Mouse (Mus musculus) hindbrain, embryonic 16.5 days (tissue): ENCODE data around the gene Pdzrn4. TPM values are rescaled to one million over a fixed set of nuclear protein-coding genes. Genes with fewer than 3 reads are reported as not detected.

Source experiments
- ATAC-seq: fragments of 200-750 bp; cut with Nextera tagmentation; 2 replicates; pipeline ENCODE4 v1.8.0; 2017; ENCODE audit warnings: moderate TSS enrichment, moderate library complexity
- H3K27ac ChIP-seq: fragments of 300-500 bp; sonication (generic); 2 replicates; pipeline ENCODE4 v1.5.1; 2014; ENCODE audit warnings: low read depth, mild to moderate bottlenecking, control low read depth, low read length, moderate library complexity
- H3K27me3 ChIP-seq: fragments of 300-500 bp; sonication (generic); replicated peaks from 2 replicates; pipeline ENCODE4 v1.6.1; 2014; ENCODE audit warnings: low read length; ENCODE audit not compliant: control insufficient read depth, insufficient read depth
- H3K36me3 ChIP-seq: fragments of 300-500 bp; sonication (generic); 2 replicates; pipeline ENCODE4 v1.6.1; 2014; ENCODE audit warnings: mild to moderate bottlenecking, low read length, moderate library complexity, mixed read lengths; ENCODE audit not compliant: control insufficient read depth, insufficient read depth
- H3K4me1 ChIP-seq: fragments of 300-500 bp; sonication (generic); 2 replicates; pipeline ENCODE4 v1.6.1; 2014; ENCODE audit warnings: low read depth, low read length; ENCODE audit not compliant: control insufficient read depth, insufficient read depth
- H3K4me2 ChIP-seq: fragments of 300-500 bp; sonication (generic); 2 replicates; pipeline ENCODE4 v1.6.1; 2014; ENCODE audit warnings: mild to moderate bottlenecking, low read length, control low read depth, moderate library complexity
- H3K4me3 ChIP-seq: fragments of 300-500 bp; sonication (generic); 2 replicates; pipeline ENCODE4 v1.5.1; 2014; ENCODE audit warnings: mild to moderate bottlenecking, low read length, control low read depth, moderate library complexity
- H3K9ac ChIP-seq: fragments of 300-500 bp; sonication (generic); 2 replicates; pipeline ENCODE4 v1.6.1; 2014; ENCODE audit warnings: low read depth, mild to moderate bottlenecking, control low read depth, low read length, moderate library complexity
- H3K9me3 ChIP-seq: fragments of 300-500 bp; sonication (generic); 2 replicates; pipeline ENCODE4 v1.6.1; 2014; ENCODE audit warnings: mild to moderate bottlenecking, low read length, moderate library complexity; ENCODE audit not compliant: control insufficient read depth
- WGBS: fragments of 180-500 bp; shearing (Covaris S2); extraction: QIAGEN DNeasy Blood & Tissue Kit; methylation state at CpG from one replicate; pipeline ENCODE4 v1.1.7; 2014; 5-methylcytosine and 5-hydroxymethylcytosine counted together
- polyA plus RNA-seq: library from polyadenylated mRNA; unstranded; fragments of >200 nt; fragmentation: Nextera tagmentation; extraction: Ambion mirVana; gene quantifications from 2 replicates; pipeline ENCODE4 v1.2.1, GENCODE M21; 2015

Gene Pdzrn4
- polyA plus RNA-seq, 1 experiment from 2014 or later = 26.6 TPM

DNA sequence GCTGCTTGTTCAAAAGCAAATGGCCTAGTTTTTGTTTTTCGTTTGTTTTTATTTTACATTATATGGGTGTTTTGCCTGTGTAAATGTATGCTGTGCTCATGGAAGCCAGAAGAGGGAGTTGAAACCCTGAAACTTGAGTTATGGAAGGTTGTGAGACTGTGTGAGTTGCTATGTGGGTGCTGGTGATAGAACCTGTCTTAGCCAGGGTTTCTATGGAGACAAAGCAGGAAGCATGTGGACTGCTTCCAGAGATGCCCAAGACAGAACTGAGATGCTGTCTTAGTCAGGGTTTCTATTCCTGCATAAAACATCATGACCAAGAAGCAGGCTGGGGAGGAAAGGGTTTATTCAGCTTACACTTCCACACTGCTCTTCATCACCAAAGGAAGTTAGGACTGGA lies 190.8 kb downstream of the Pdzrn4 start:
- no peak for ATAC-seq
- no peaks in the 10 kb centered on the region for H3K27me3 ChIP-seq
- H3K27ac ChIP-seq = no peak overlapping the region
- no peaks in the 10 kb centered on the region for H3K36me3 ChIP-seq
- 92% methylated on average over 1 of the region's 1 CpGs for WGBS
- no peaks in the 10 kb centered on the region for H3K4me1 ChIP-seq
- no peak overlapping the region for H3K4me3 ChIP-seq
- H3K4me2 ChIP-seq = no peak overlapping the region
- H3K9me3 ChIP-seq = no peaks in the 10 kb centered on the region
- no peak overlapping the region for H3K9ac ChIP-seq

DNA sequence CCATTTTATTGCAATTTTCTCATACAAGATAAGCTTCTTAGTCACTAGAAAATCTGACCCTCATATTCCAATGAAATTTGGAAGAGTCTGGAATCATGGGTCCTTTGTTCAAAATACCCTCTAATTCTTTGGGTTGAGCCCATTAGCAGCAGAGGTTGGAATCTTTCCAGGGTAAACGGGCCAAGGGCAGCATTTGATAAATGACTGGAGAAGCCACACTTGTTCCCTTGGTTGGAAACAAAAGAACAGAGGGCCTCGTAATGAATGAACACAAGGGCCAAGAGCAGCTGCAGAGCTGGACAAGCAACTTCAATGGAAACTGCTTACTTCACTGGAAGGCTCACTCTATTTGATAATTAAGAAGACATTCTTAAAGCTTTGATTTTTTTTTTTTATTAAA lies 198.0 kb downstream of the Pdzrn4 start:
- Histone ChIP-seq H3K4me2 (no peak overlapping the region), H3K4me3 (no peak overlapping the region), H3K9me3 (no peaks in the 10 kb centered on the region), H3K4me1 (peaks cover 8% of the 10 kb centered on the region), H3K27ac (no peak overlapping the region), H3K27me3 (no peaks in the 10 kb centered on the region), H3K9ac (no peak overlapping the region), H3K36me3 (no peaks in the 10 kb centered on the region)
- peak; percentile 32; the same call in 1 of the 2 replicates for ATAC-seq
- WGBS = 14% methylated on average over 2 of the region's 2 CpGs

DNA sequence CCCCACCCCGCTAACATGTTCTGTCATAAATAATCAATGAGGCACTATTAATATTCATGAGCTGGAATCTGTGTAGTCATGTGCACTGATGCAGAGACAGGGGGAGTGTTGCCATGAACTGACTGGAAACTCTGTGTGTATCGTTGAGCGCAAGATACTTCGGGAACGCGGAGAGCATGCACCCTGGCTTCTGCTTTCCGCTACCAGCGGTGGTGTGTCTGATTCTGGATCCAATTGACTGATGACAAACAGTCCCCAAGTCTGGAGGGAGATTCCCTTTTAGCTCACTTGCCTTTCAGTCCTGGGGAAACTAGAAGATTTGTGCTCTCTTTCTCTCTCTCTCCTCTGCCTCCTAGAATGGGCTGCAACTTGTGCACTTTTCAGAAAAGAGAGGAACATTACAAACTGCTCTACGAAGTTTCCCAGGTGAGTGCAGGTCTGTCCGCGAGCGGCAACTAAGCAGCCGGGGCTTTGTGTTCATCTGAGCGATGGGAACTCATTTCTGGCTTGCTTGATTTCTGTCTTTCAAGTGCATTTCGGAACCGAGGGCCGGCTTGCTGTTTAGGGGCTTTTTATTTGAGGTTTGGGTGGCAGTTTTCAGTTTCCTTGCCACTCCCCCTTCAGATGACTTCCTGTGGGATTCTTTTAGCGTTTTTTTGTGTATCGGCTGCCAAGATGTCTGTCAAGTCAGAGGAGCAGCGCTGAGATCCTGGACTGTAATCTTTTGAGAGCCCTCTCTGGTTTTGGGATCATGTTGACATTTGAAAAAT lies 200.5 kb downstream of the Pdzrn4 start:
- peak overlapping the region; percentile 76 for H3K27ac ChIP-seq
- H3K9ac ChIP-seq = peak overlapping the region; percentile 62
- peak overlapping the region; percentile 44 for H3K4me3 ChIP-seq
- 1% methylated on average over 20 of the region's 20 CpGs for WGBS
- H3K9me3 ChIP-seq = no peaks in the 10 kb centered on the region
- ATAC-seq = peak; percentile 78
- H3K36me3 ChIP-seq = no peaks in the 10 kb centered on the region
- H3K4me1 ChIP-seq = peaks cover 8% of the 10 kb centered on the region
- H3K4me2 ChIP-seq = peak overlapping the region; percentile 74
- no peaks in the 10 kb centered on the region for H3K27me3 ChIP-seq

GRCm38 (mm10) chr15:92598380-92599295 lies 202.0 kb downstream of the Pdzrn4 start:
- peak overlapping the region; percentile 45 for H3K4me3 ChIP-seq
- H3K4me2 ChIP-seq = peak overlapping the region; percentile 72
- H3K9ac ChIP-seq = peak overlapping the region; percentile 58
- WGBS = under 1% methylated on average over 18 of the region's 18 CpGs
- ATAC-seq = peak; percentile 63
- H3K27ac ChIP-seq = peak overlapping the region; percentile 80
- no peaks in the 10 kb centered on the region for H3K36me3 ChIP-seq
- no peaks in the 10 kb centered on the region for H3K27me3 ChIP-seq
- H3K9me3 ChIP-seq = peaks cover 1% of the 10 kb centered on the region; the same call in 1 of the 2 replicates
- H3K4me1 ChIP-seq = peaks cover 8% of the 10 kb centered on the region

DNA sequence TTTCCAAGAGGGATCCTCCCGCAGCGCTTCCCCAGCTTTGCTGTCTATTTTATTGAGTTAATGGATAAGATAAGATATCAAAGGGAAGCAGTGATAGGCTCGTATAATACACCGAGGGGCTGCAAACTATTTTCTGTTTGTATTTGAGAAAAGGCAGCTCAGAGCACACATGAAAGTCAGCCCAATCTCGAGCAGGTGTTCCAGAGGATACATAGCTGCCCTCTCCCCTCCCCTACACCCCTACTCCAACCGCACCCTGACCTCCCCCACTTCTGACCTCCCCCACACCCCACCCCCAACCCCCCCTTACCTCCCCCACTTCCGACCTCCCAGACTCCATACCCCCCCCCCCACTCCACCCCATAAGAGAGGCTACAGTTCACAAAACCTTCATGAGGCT lies 202.7 kb downstream of the Pdzrn4 start:
- peaks cover 8% of the 10 kb centered on the region for H3K4me1 ChIP-seq
- peak overlapping the region; percentile 45 for H3K4me3 ChIP-seq
- H3K27ac ChIP-seq = peak overlapping the region; percentile 80
- ATAC-seq = no peak
- peak overlapping the region; percentile 72 for H3K4me2 ChIP-seq
- no peaks in the 10 kb centered on the region for H3K36me3 ChIP-seq
- no peaks in the 10 kb centered on the region for H3K27me3 ChIP-seq
- peaks cover 7% of the 10 kb centered on the region for H3K9me3 ChIP-seq
- peak overlapping the region; percentile 58 for H3K9ac ChIP-seq
- 8% methylated on average over 7 of the region's 7 CpGs for WGBS

GRCm38 (mm10) chr15:92610866-92611265 lies 214.2 kb downstream of the Pdzrn4 start:
- H3K4me3 ChIP-seq = no peak overlapping the region
- H3K4me2 ChIP-seq = no peak overlapping the region
- H3K36me3 ChIP-seq = no peaks in the 10 kb centered on the region
- H3K4me1 ChIP-seq = no peaks in the 10 kb centered on the region
- H3K9me3 ChIP-seq = no peaks in the 10 kb centered on the region
- H3K9ac ChIP-seq = no peak overlapping the region
- 94% methylated on average over 3 of the region's 3 CpGs for WGBS
- ATAC-seq = no peak
- H3K27me3 ChIP-seq = no peaks in the 10 kb centered on the region
- H3K27ac ChIP-seq = no peak overlapping the region

DNA sequence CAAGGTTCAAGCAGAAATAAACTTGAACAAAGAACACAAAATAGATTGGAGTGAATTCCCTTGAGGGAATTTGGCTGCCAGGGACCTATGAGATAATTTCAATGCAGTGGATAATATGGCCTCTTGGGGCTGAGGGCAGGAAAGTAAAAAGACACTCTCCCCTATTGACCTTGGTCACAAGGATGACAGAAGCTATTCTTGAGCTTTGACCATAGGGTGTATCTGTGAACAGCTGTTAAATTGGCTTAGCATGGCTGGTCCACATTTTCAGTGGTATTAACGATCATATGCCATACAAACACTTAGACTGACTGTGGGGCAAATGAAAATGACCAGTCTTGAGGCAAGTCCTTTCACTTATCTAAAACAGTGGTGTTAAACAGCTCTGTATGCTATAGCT lies 215.7 kb downstream of the Pdzrn4 start:
- Histone ChIP-seq H3K36me3 (no peaks in the 10 kb centered on the region), H3K9me3 (no peaks in the 10 kb centered on the region), H3K4me1 (no peaks in the 10 kb centered on the region), H3K27ac (no peak overlapping the region), H3K4me3 (no peak overlapping the region), H3K27me3 (no peaks in the 10 kb centered on the region), H3K9ac (no peak overlapping the region), H3K4me2 (no peak overlapping the region)
- ATAC-seq = no peak
- 29% methylated on average over 1 of the region's 1 CpGs for WGBS

GRCm38 (mm10) chr15:92613228-92613627 lies 216.5 kb downstream of the Pdzrn4 start:
- H3K4me1 ChIP-seq = no peaks in the 10 kb centered on the region
- no peak overlapping the region for H3K9ac ChIP-seq
- no peak overlapping the region for H3K27ac ChIP-seq
- H3K36me3 ChIP-seq = no peaks in the 10 kb centered on the region
- WGBS = 75% methylated on average over 3 of the region's 3 CpGs
- no peak for ATAC-seq
- H3K4me2 ChIP-seq = no peak overlapping the region
- H3K9me3 ChIP-seq = no peaks in the 10 kb centered on the region
- H3K27me3 ChIP-seq = no peaks in the 10 kb centered on the region
- H3K4me3 ChIP-seq = no peak overlapping the region

- ATAC-seq = no peak
- Histone ChIP-seq H3K27me3 (no peaks in the 10 kb centered on the region), H3K9ac (no peak overlapping the region), H3K4me1 (no peaks in the 10 kb centered on the region; the same call in 1 of the 2 replicates), H3K4me2 (no peak overlapping the region), H3K9me3 (no peaks in the 10 kb centered on the region), H3K4me3 (no peak overlapping the region), H3K36me3 (no peaks in the 10 kb centered on the region), H3K27ac (peak overlapping the region; percentile 25; the same call in 1 of the 2 replicates)
- 61% methylated on average over 9 of the region's 9 CpGs for WGBS
These were observed 225.1 kb downstream of the Pdzrn4 start for GRCm38 (mm10) chr15:92621731-92622234.
